Comparison of ENCODE assay signal across 12 mouse cellular contexts in the genomic region with DNA sequence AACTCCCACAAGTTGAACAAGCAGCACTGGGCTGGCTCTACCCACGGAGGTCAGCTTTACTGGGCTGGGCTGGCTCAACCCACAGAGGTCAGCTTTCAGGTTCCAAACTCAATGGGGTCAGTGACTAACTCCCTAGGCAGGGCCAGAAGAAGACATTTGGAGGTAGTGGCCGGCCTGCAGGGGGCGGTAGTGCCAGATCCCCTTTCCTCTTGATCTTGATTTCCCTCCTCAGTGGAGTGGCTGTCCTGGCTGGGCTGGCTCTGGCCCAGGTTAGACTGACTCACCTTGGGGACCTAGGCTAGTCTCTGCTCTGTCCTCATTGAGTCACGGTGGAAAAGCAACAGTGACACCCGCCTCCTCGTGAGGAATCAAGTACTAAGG. TPM values are rescaled to one million over a fixed set of nuclear protein-coding genes. Genes with fewer than 3 reads are reported as not detected.
DNase-seq lines count a peak whose midpoint lies in the region; ATAC-seq and TF ChIP-seq lines count a peak whose summit lies in the region.
"Had no signal": no experiment of that assay in that cellular context is flagged by ENCODE, and none has a peak within 500 bp of the region (broad histone marks: within the 10 kb centered on the region; RNA-seq: fewer than 3 reads in every experiment).

No protein-coding gene starts in this region.

- peak; percentile 38 for DNase-seq in kidney, adult 18-20 months
- DNase-seq in kidney, postnatal 4 days, result no peak
- DNase-seq in CH12.LX (ENCODE audit: extremely low read depth), result no peak
- DNase-seq in layer of hippocampus, adult 9-10 months (ENCODE audit: low spot score), result no peak
- DNase-seq in left cerebral cortex, adult 18-20 months (ENCODE audit: low spot score in 2 of 2), result no peak
- no peak for DNase-seq in frontal cortex, postnatal 25 days (ENCODE audit: low spot score in 2 of 2)
- DNase-seq: cerebellum, adult 9-11 months; heart, postnatal 36 days; right cerebral cortex, postnatal 14 days had no signal

- no peak overlapping the region for H3K27ac ChIP-seq in CH12.LX (ENCODE audit: insufficient read depth, low read depth)
- H3K27ac ChIP-seq: forebrain, embryonic 13.5 days had no signal

- no peak for TF ChIP-seq POLR2A in CH12.LX (IDR thresholded peaks at IDR 0.05; ENCODE audit: low read depth, low read length)

- no peak overlapping the region for H3K4me2 ChIP-seq in CH12.LX (ENCODE audit: insufficient read depth, low read depth, poor library complexity, severe bottlenecking)
- H3K4me2 ChIP-seq: forebrain, embryonic 13.5 days had no signal

- H3K36me3 ChIP-seq in CH12.LX (replicated peaks in 1 of 2; ENCODE audit: control insufficient read depth in 1 of 2, insufficient read depth in 1 of 2, low read length in 1 of 2), result no peaks in the 10 kb centered on the region

- in situ Hi-C loops in CH12.LX (cut with MboI; ENCODE audit: low pct_ligation_motif_present, low pct_unique_long_range_greater_than_20kb, low sequenced_read_pairs), result no loop called here

- peaks cover 6% of the 10 kb centered on the region for H3K9me3 ChIP-seq in CH12.LX (replicated peaks; ENCODE audit: low read length)
- H3K9me3 ChIP-seq: forebrain, embryonic 13.5 days had no signal

- H3K4me1 ChIP-seq in CH12.LX (ENCODE audit: control insufficient read depth in 1 of 2, insufficient read depth in 2 of 2), result peaks cover 0 to 4% of the 10 kb centered on the region in 2 experiments; a peak in 1 of 4 replicates
- H3K4me1 ChIP-seq: forebrain, embryonic 13.5 days had no signal

- no peaks in the 10 kb centered on the region for H3K27me3 ChIP-seq in CH12.LX (replicated peaks)
- H3K27me3 ChIP-seq: forebrain, embryonic 13.5 days had no signal

- peak in 1 of 2 experiments; percentile 44; a peak in 2 of 4 replicates for TF ChIP-seq CTCF in CH12.LX (conservative IDR thresholded peaks at IDR 0.05 in 1 of 2, IDR thresholded peaks at IDR 0.05 in 1 of 2; ENCODE audit: low read depth in 2 of 2, low read length in 2 of 2)

- no peak overlapping the region for H3K9ac ChIP-seq in CH12.LX (ENCODE audit: insufficient read depth, low read depth)
- H3K9ac ChIP-seq: forebrain, embryonic 13.5 days had no signal

- H3K79me2 ChIP-seq in CH12.LX (replicated peaks; ENCODE audit: control insufficient read depth, extremely low read depth, insufficient read depth, poor library complexity, severe bottlenecking), result no peaks in the 10 kb centered on the region

- ATAC-seq in erythroblast, adult 5-6 weeks (replicated peaks; ENCODE audit: low FRiP score, poor library complexity, severe bottlenecking), result peak; percentile 70
- peak; percentile 48 for ATAC-seq in megakaryocyte progenitor cell, adult 5-6 weeks (replicated peaks; ENCODE audit: poor library complexity)
- ATAC-seq: forebrain, embryonic 13.5 days had no signal

- TF ChIP-seq RAD21 in CH12.LX (IDR thresholded peaks at IDR 0.05; ENCODE audit: low read depth, low read length), result no peak; the same call in 1 of the 2 replicates

- no peak overlapping the region for H3K4me3 ChIP-seq in CH12.LX (replicated peaks in 1 of 3; ENCODE audit: low read depth in 2 of 3, low read length in 2 of 3, poor library complexity in 1 of 3)
- H3K4me3 ChIP-seq: forebrain, embryonic 13.5 days had no signal

- TF ChIP-seq EP300 in CH12.LX (IDR thresholded peaks at IDR 0.05; ENCODE audit: low read length), result no peak

- dilution Hi-C loops in CH12.LX (cut with MboI; ENCODE audit: extremely low pct_ligation_motif_present, extremely low pct_unique_long_range_greater_than_20kb, low sequenced_read_pairs), result no loop called here

TF ChIP-seq in CH12.LX, 34 proteins besides CTCF, POLR2A, EP300 and RAD21:
- TF ChIP-seq GABPA (IDR thresholded peaks at IDR 0.05; ENCODE audit: insufficient replicate concordance, low read depth, low read length) (no peak), SMC3 (IDR thresholded peaks at IDR 0.05; ENCODE audit: low read depth, low read length) (0 out of 2 replicates have a peak, but pooled peaks have one; percentile 13)

RNA-seq across cellular contexts. Expression of gene Slc25a25, which starts 20.4 kb away (rescaled TPM):
- 9.8 and 14.1 TPM in 2 replicates for total RNA-seq in CH12.LX (2012; rRNA removed)
- 6.6 TPM in 2 replicates for total RNA-seq in CH12.LX (2014; rRNA removed)
- 9.4 and 10.0 TPM in 2 replicates for polyA plus RNA-seq in CH12.LX (2012; ENCODE audit: insufficient read length, low read depth)
- total RNA-seq in erythroblast, adult 5-6 weeks (2015; ENCODE audit: low replicate concordance), result 2.1 and 6.3 TPM in 2 replicates
- total RNA-seq in erythroblast, adult 5-6 weeks (2017; ENCODE audit: low replicate concordance), result 4.2 and 16.2 TPM in 2 replicates
- 5.2 and 6.4 TPM in 2 replicates for total RNA-seq in megakaryocyte progenitor cell, adult 5-6 weeks (2015)
- total RNA-seq in megakaryocyte progenitor cell, adult 5-6 weeks (2017), result 10.7 and 11.5 TPM in 2 replicates
- 10 to 100 TPM; 67.5 to 72.1 TPM for total RNA-seq in left cerebral cortex, adult 18-20 months (2021)

RNA-seq across cellular contexts. Expression of gene Naif1, which starts 21.4 kb away (rescaled TPM):
- 3.3 and 3.5 TPM in 2 replicates for total RNA-seq in CH12.LX (2012; rRNA removed)
- 2.5 and 2.7 TPM in 2 replicates for total RNA-seq in CH12.LX (2014; rRNA removed)
- polyA plus RNA-seq in CH12.LX (2012; ENCODE audit: insufficient read length, low read depth), result 5.0 and 6.5 TPM in 2 replicates
- total RNA-seq in erythroblast, adult 5-6 weeks (2015; ENCODE audit: low replicate concordance), result 0.77 and 0.84 TPM in 2 replicates
- total RNA-seq in erythroblast, adult 5-6 weeks (2017; ENCODE audit: low replicate concordance), result 0.98 and 2.1 TPM in 2 replicates
- 1.5 and 1.9 TPM in 2 replicates for total RNA-seq in megakaryocyte progenitor cell, adult 5-6 weeks (2015)
- total RNA-seq in megakaryocyte progenitor cell, adult 5-6 weeks (2017), result 3.5 TPM in 2 replicates
- total RNA-seq in left cerebral cortex, adult 18-20 months (2021), result 1 to 10 TPM; 3.7 to 4.6 TPM
